Mouse (Mus musculus): ENCODE measurements around the gene Tceal8. TPM values are rescaled to one million over a fixed set of nuclear protein-coding genes. Genes with fewer than 3 reads are reported as not detected.

Tceal8 gene
- total RNA-seq, 2 experiments from 2014 or later: 53.8 to 56.6 TPM

DNA sequence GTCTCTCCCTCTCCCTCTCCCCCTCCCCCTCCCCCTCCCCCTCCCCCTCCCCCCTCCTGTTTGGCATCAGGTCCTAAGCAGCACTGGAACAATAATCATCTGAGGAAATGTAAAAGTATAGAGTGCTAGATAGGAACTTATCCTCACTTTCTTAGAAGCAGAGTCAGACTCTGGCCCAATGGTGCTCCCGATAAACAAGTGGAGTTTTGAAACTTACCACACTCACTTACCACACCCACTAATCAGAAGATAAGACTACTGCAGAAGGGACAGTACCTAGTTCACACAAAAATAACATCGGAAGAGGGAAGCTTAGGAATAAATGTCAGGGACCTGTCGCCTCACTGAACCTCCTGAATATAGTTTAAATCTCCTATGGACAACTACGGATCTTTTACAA is 36.6 kb downstream of the Tceal8 start:
- no peak for DNase-seq

DNA sequence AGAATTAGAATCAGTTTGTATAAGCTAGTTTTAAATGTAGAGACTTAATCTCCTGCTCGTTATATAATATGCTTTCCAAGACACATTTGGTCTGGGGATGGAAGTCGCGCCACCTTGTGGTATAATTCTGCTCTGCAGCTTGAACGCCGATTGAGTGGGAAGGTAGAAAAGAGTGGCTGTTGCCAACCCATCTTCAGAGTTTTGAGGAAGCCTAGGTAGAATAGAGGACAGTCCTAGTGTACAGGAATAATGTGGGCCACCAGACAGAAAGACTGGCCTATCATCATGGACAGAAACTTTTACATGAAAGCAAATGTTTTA is 44.4 kb downstream of the Tceal8 start:
- peak; percentile 33 to 50 for DNase-seq

DNA sequence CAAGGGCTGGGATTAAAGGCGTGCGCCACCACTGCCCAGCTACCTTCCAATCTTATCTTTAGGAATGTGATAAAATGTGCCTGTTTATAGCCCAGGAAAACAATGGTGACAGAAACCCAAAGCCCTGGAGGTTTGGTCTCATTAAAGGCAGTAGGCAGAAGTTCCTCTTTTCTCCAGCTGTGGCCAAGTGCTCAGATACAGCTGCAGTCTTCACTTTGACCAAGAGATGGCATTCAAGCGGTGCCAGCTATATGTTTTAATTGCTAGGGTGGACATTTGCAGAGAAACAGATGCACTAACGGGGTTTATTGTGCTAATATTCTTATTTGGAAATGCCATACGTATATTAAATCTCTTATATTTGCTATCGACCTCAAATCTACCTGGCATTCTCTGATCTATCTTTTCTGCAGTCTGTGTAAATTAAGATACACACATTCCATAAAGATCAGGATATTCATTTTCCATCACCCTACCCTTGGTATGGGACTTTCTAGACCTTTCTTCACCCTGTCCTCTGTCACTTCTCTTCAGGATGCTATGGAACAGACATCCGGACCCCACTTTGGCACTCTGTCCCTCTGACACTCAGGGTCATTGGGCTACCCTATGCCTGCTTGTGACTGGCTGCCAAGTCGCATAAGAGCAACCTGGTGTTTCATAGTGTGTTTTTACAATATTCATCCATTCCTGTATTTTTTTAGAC is 45.0 kb downstream of the Tceal8 start:
- DNase-seq: no peak

Small RNA genes within 50 kb of the gene (microRNA-seq; reads per million reads assigned to microRNA genes)
- gene Mir6383: not detected

Other genes with a start within 250 kb of the Tceal8 start
- gene Arxes2, start 178.5 kb downstream of the Tceal8 start, total RNA-seq (2021): 10 to 100 TPM; 40.9 to 73.2 TPM
- 10 to 100 TPM in 1 of 2 experiments, 1 to 10 TPM in 1; 6.3 to 14.3 TPM for gene Arxes1, start 139.0 kb downstream of the Tceal8 start, total RNA-seq (2021)
- 10 to 100 TPM; 17.6 to 23.5 TPM for gene Bex2, start 104.1 kb downstream of the Tceal8 start, total RNA-seq (2021)
- not detected for gene Nxf3, start 87.1 kb downstream of the Tceal8 start, total RNA-seq (2021)
- gene Bex4, start 33.3 kb downstream of the Tceal8 start, total RNA-seq (2021): 1 to 10 TPM; 8.3 to 9.5 TPM
- 1 to 10 TPM in 1 of 2 experiments, not detected in 1; 1.8 TPM for gene Tceal5, start 31.5 kb upstream of the Tceal8 start, total RNA-seq (2021)
- not detected for gene Tceal7, start 42.4 kb upstream of the Tceal8 start, total RNA-seq (2021)
- gene Bex1, start 43.2 kb upstream of the Tceal8 start, total RNA-seq (2021): 10 to 100 TPM in 1 of 2 experiments, 1 to 10 TPM in 1; 9.7 to 14.6 TPM
- 100 to 1,000 TPM; 373 to 421 TPM for gene Tceal9, start 72.7 kb upstream of the Tceal8 start, total RNA-seq (2021)
- gene Bex3, start 97.9 kb upstream of the Tceal8 start, total RNA-seq (2021): 100 to 1,000 TPM; 126 to 285 TPM